Mouse (Mus musculus): ENCODE results near the gene Slc5a10. TPM values are rescaled to one million over a fixed set of nuclear protein-coding genes. Genes with fewer than 3 reads are reported as not detected.

Gene Slc5a10
- polyA plus RNA-seq, 1 experiment from 2014 or later = not detected

GRCm38 (mm10) chr11:61677709-61678108, 42.9 kb downstream of the Slc5a10 start:
- no peak overlapping the region for H3K4me2 ChIP-seq (ENCODE audit: low read length)
- WGBS = 90% methylated on average over 4 of the region's 4 CpGs
- H3K27me3 ChIP-seq (ENCODE audit: control insufficient read depth, insufficient read depth, low read depth, low read length) = peaks cover 1% of the 10 kb centered on the region; the same call in 1 of the 2 replicates
- H3K27ac ChIP-seq (ENCODE audit: low read length) = no peak overlapping the region
- no peak overlapping the region for H3K4me3 ChIP-seq (ENCODE audit: low read depth, low read length)
- H3K4me1 ChIP-seq (ENCODE audit: control insufficient read depth, insufficient read depth, low read length) = peaks cover 4% of the 10 kb centered on the region; the same call in 1 of the 2 replicates
- H3K9me3 ChIP-seq (replicated peaks; ENCODE audit: control insufficient read depth, low read length, poor library complexity, severe bottlenecking) = no peaks in the 10 kb centered on the region
- no peak for ATAC-seq
- H3K9ac ChIP-seq (ENCODE audit: low read depth, low read length) = no peak overlapping the region
- no peaks in the 10 kb centered on the region for H3K36me3 ChIP-seq (ENCODE audit: control insufficient read depth, insufficient read depth, low read length)

- no peaks in the 10 kb centered on the region for H3K27me3 ChIP-seq (ENCODE audit: control insufficient read depth, insufficient read depth, low read depth, low read length)
- 78% methylated on average over 7 of the region's 7 CpGs for WGBS
These were observed 44.3 kb downstream of the Slc5a10 start for GRCm38 (mm10) chr11:61676216-61676854.

GRCm38 (mm10) chr11:61675332-61675731, 45.3 kb downstream of the Slc5a10 start:
- no peaks in the 10 kb centered on the region for H3K36me3 ChIP-seq (ENCODE audit: control insufficient read depth, insufficient read depth, low read length)
- WGBS = 64% methylated on average over 2 of the region's 2 CpGs
- H3K4me1 ChIP-seq (ENCODE audit: control insufficient read depth, insufficient read depth, low read length) = peaks cover 4% of the 10 kb centered on the region; the same call in 1 of the 2 replicates
- H3K4me3 ChIP-seq (ENCODE audit: low read depth, low read length) = no peak overlapping the region
- ATAC-seq = no peak
- H3K9ac ChIP-seq (ENCODE audit: low read depth, low read length) = no peak overlapping the region
- no peaks in the 10 kb centered on the region for H3K27me3 ChIP-seq (ENCODE audit: control insufficient read depth, insufficient read depth, low read depth, low read length)
- no peaks in the 10 kb centered on the region for H3K9me3 ChIP-seq (replicated peaks; ENCODE audit: control insufficient read depth, low read length, poor library complexity, severe bottlenecking)
- H3K4me2 ChIP-seq (ENCODE audit: low read length) = no peak overlapping the region
- no peak overlapping the region for H3K27ac ChIP-seq (ENCODE audit: low read length)

More at GRCm38 (mm10) chr11:61676216-61676854, 44.3 kb downstream of the Slc5a10 start:
- Histone ChIP-seq H3K9ac (ENCODE audit: low read depth, low read length) (no peak overlapping the region), H3K4me2 (ENCODE audit: low read length) (no peak overlapping the region), H3K4me1 (ENCODE audit: control insufficient read depth, insufficient read depth, low read length) (peaks cover 4% of the 10 kb centered on the region; the same call in 1 of the 2 replicates), H3K27ac (ENCODE audit: low read length) (no peak overlapping the region), H3K9me3 (replicated peaks; ENCODE audit: control insufficient read depth, low read length, poor library complexity, severe bottlenecking) (no peaks in the 10 kb centered on the region), H3K36me3 (ENCODE audit: control insufficient read depth, insufficient read depth, low read length) (no peaks in the 10 kb centered on the region), H3K4me3 (ENCODE audit: low read depth, low read length) (no peak overlapping the region)
- ATAC-seq = no peak

- Histone ChIP-seq H3K27me3 (ENCODE audit: control insufficient read depth, insufficient read depth, low read depth, low read length) (no peaks in the 10 kb centered on the region), H3K4me3 (ENCODE audit: low read depth, low read length) (no peak overlapping the region), H3K27ac (ENCODE audit: low read length) (no peak overlapping the region), H3K9ac (ENCODE audit: low read depth, low read length) (peak overlapping the region; percentile 27; the same call in 1 of the 2 replicates), H3K9me3 (replicated peaks; ENCODE audit: control insufficient read depth, low read length, poor library complexity, severe bottlenecking) (no peaks in the 10 kb centered on the region), H3K4me1 (ENCODE audit: control insufficient read depth, insufficient read depth, low read length) (peaks cover 4% of the 10 kb centered on the region; the same call in 1 of the 2 replicates), H3K36me3 (ENCODE audit: control insufficient read depth, insufficient read depth, low read length) (no peaks in the 10 kb centered on the region), H3K4me2 (ENCODE audit: low read length) (peak overlapping the region; percentile 22; the same call in 1 of the 2 replicates)
- WGBS = 4% methylated on average over 8 of the region's 8 CpGs
- ATAC-seq = peak; percentile 56; the same call in 1 of the 2 replicates
These were observed 45.8 kb downstream of the Slc5a10 start for GRCm38 (mm10) chr11:61674839-61675159.

- H3K27me3 ChIP-seq (ENCODE audit: control insufficient read depth, insufficient read depth, low read depth, low read length) = no peaks in the 10 kb centered on the region
- no peaks in the 10 kb centered on the region for H3K9me3 ChIP-seq (replicated peaks; ENCODE audit: control insufficient read depth, low read length, poor library complexity, severe bottlenecking)
- H3K4me2 ChIP-seq (ENCODE audit: low read length) = peak overlapping the region; percentile 22; the same call in 1 of the 2 replicates
- peaks cover 4% of the 10 kb centered on the region; the same call in 1 of the 2 replicates for H3K4me1 ChIP-seq (ENCODE audit: control insufficient read depth, insufficient read depth, low read length)
- ATAC-seq = 0 out of 2 replicates have a peak, but pooled peaks have one; percentile 48
- H3K27ac ChIP-seq (ENCODE audit: low read length) = no peak overlapping the region
- H3K9ac ChIP-seq (ENCODE audit: low read depth, low read length) = peak overlapping the region; percentile 27; the same call in 1 of the 2 replicates
- 24% methylated on average over 19 of the region's 19 CpGs for WGBS
- H3K36me3 ChIP-seq (ENCODE audit: control insufficient read depth, insufficient read depth, low read length) = no peaks in the 10 kb centered on the region
- H3K4me3 ChIP-seq (ENCODE audit: low read depth, low read length) = no peak overlapping the region
These were observed 46.3 kb downstream of the Slc5a10 start for GRCm38 (mm10) chr11:61674151-61674838.

GRCm38 (mm10) chr11:61673686-61674085, 46.9 kb downstream of the Slc5a10 start:
- no peak overlapping the region for H3K9ac ChIP-seq (ENCODE audit: low read depth, low read length)
- H3K4me1 ChIP-seq (ENCODE audit: control insufficient read depth, insufficient read depth, low read length) = peaks cover 4% of the 10 kb centered on the region; the same call in 1 of the 2 replicates
- no peak overlapping the region for H3K4me3 ChIP-seq (ENCODE audit: low read depth, low read length)
- 37% methylated on average over 8 of the region's 8 CpGs for WGBS
- no peaks in the 10 kb centered on the region for H3K27me3 ChIP-seq (ENCODE audit: control insufficient read depth, insufficient read depth, low read depth, low read length)
- no peaks in the 10 kb centered on the region for H3K36me3 ChIP-seq (ENCODE audit: control insufficient read depth, insufficient read depth, low read length)
- no peak for ATAC-seq
- H3K27ac ChIP-seq (ENCODE audit: low read length) = no peak overlapping the region
- no peak overlapping the region for H3K4me2 ChIP-seq (ENCODE audit: low read length)
- no peaks in the 10 kb centered on the region for H3K9me3 ChIP-seq (replicated peaks; ENCODE audit: control insufficient read depth, low read length, poor library complexity, severe bottlenecking)

- Histone ChIP-seq H3K27me3 (ENCODE audit: control insufficient read depth, insufficient read depth, low read depth, low read length) (no peaks in the 10 kb centered on the region), H3K27ac (ENCODE audit: low read length) (no peak overlapping the region), H3K4me1 (ENCODE audit: control insufficient read depth, insufficient read depth, low read length) (peaks cover 4% of the 10 kb centered on the region; the same call in 1 of the 2 replicates), H3K4me2 (ENCODE audit: low read length) (no peak overlapping the region), H3K9ac (ENCODE audit: low read depth, low read length) (no peak overlapping the region), H3K36me3 (ENCODE audit: control insufficient read depth, insufficient read depth, low read length) (no peaks in the 10 kb centered on the region), H3K4me3 (ENCODE audit: low read depth, low read length) (no peak overlapping the region), H3K9me3 (replicated peaks; ENCODE audit: control insufficient read depth, low read length, poor library complexity, severe bottlenecking) (no peaks in the 10 kb centered on the region)
- WGBS = 64% methylated on average over 19 of the region's 19 CpGs
- no peak for ATAC-seq
These were observed 48.7 kb downstream of the Slc5a10 start for GRCm38 (mm10) chr11:61671781-61672383.

- Histone ChIP-seq H3K9me3 (replicated peaks; ENCODE audit: control insufficient read depth, low read length, poor library complexity, severe bottlenecking) (no peaks in the 10 kb centered on the region), H3K36me3 (ENCODE audit: control insufficient read depth, insufficient read depth, low read length) (no peaks in the 10 kb centered on the region), H3K9ac (ENCODE audit: low read depth, low read length) (no peak overlapping the region), H3K27me3 (ENCODE audit: control insufficient read depth, insufficient read depth, low read depth, low read length) (no peaks in the 10 kb centered on the region), H3K4me1 (ENCODE audit: control insufficient read depth, insufficient read depth, low read length) (peaks cover 2% of the 10 kb centered on the region; the same call in 1 of the 2 replicates), H3K4me3 (ENCODE audit: low read depth, low read length) (no peak overlapping the region), H3K27ac (ENCODE audit: low read length) (no peak overlapping the region), H3K4me2 (ENCODE audit: low read length) (no peak overlapping the region)
- ATAC-seq = no peak
- 87% methylated on average over 14 of the region's 14 CpGs for WGBS
These were observed 50.8 kb downstream of the Slc5a10 start for GRCm38 (mm10) chr11:61669492-61670490.
